In the genomic region with DNA sequence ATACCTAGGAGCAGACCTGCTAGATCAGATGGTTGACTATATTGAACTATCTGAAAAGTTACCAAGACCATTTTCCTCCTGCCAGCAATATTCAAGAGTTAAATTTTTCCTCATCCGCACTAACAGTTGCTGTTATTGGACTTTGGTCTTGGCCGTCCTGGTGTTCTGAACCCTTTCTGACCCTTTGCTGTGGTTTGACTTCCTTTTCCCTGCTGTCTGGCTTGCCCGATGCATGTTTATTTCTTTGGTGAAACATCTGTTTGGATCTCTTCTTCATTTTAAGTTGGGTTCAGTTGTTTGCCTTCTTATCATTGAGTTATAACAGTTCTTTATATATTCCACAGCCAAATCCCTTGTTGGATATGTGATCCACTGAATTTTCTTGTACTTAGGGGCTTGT, we compare ENCODE assay signal across 25 mouse cellular contexts. TPM values are rescaled to one million over a fixed set of nuclear protein-coding genes. Genes with fewer than 3 reads are reported as not detected.
DNase-seq lines count a peak whose midpoint lies in the region; ATAC-seq and TF ChIP-seq lines count a peak whose summit lies in the region.
"Had no signal": no experiment of that assay in that cellular context is flagged by ENCODE, and none has a peak within 500 bp of the region (broad histone marks: within the 10 kb centered on the region; RNA-seq: fewer than 3 reads in every experiment).

No protein-coding gene starts in this region.

- TF ChIP-seq CTCF in heart, adult 2 months (IDR thresholded peaks at IDR 0.05) = no peak
- TF ChIP-seq CTCF in left cerebral cortex, adult 2 months (IDR thresholded peaks at IDR 0.05) = no peak

- H3K27me3 ChIP-seq in heart, adult 2 months (ENCODE audit: control insufficient read depth, insufficient read depth, low read length) = no peaks in the 10 kb centered on the region
- no peaks in the 10 kb centered on the region for H3K27me3 ChIP-seq in liver, embryonic 16.5 days (ENCODE audit: control insufficient read depth, insufficient read depth, low read depth, low read length)
- H3K27me3 ChIP-seq: embryonic facial prominence, embryonic 15.5 days; heart, embryonic 13.5 days; hindbrain, embryonic 13.5 days; liver, embryonic 13.5 days; midbrain, embryonic 15.5 days; neural tube, embryonic 12.5 days had no signal

- H3K9me3 ChIP-seq in liver, embryonic 16.5 days (replicated peaks; ENCODE audit: control insufficient read depth, low read length) = no peaks in the 10 kb centered on the region
- H3K9me3 ChIP-seq: embryonic facial prominence, embryonic 15.5 days; heart, embryonic 13.5 days; hindbrain, embryonic 13.5 days; limb, embryonic 10.5 days; liver, embryonic 13.5 days; midbrain, embryonic 15.5 days; neural tube, embryonic 12.5 days had no signal

- H3K4me2 ChIP-seq in liver, embryonic 16.5 days (ENCODE audit: low read depth, low read length) = no peak overlapping the region
- H3K4me2 ChIP-seq: embryonic facial prominence, embryonic 15.5 days; heart, embryonic 13.5 days; hindbrain, embryonic 13.5 days; liver, embryonic 13.5 days; midbrain, embryonic 15.5 days; neural tube, embryonic 12.5 days had no signal

- ATAC-seq in liver, embryonic 16.5 days (ENCODE audit: low read depth) = peak; percentile 50; the same call in 1 of the 2 replicates
- ATAC-seq: CD4-positive, CD25-positive, alpha-beta regulatory T cell, adult 4 months; forebrain, embryonic 14.5 days; midbrain, embryonic 15.5 days had no signal

- peaks cover 2% of the 10 kb centered on the region for H3K36me3 ChIP-seq in heart, adult 2 months (ENCODE audit: control insufficient read depth, insufficient read depth, low read length)
- peaks cover 14% of the 10 kb centered on the region for H3K36me3 ChIP-seq in liver, embryonic 16.5 days (ENCODE audit: control insufficient read depth, insufficient read depth)

- no peak overlapping the region for H3K4me3 ChIP-seq in heart, adult 2 months
- no peak overlapping the region for H3K4me3 ChIP-seq in liver, embryonic 16.5 days (ENCODE audit: low read depth, low read length)
- no peak overlapping the region for H3K4me3 ChIP-seq in left cerebral cortex, adult 2 months
- H3K4me3 ChIP-seq: embryonic facial prominence, embryonic 15.5 days; gastrocnemius, adult 2 months; heart, embryonic 13.5 days; hindbrain, embryonic 13.5 days; limb, embryonic 10.5 days; liver, embryonic 13.5 days; midbrain, embryonic 15.5 days; neural tube, embryonic 12.5 days had no signal

- peaks cover 1% of the 10 kb centered on the region; the same call in 1 of the 2 replicates for H3K4me1 ChIP-seq in heart, adult 2 months (ENCODE audit: control insufficient read depth, insufficient read depth, low read length)
- H3K4me1 ChIP-seq in liver, embryonic 16.5 days (ENCODE audit: control insufficient read depth, low read depth, low read length) = peaks cover 3% of the 10 kb centered on the region
- H3K4me1 ChIP-seq: embryonic facial prominence, embryonic 15.5 days; hindbrain, embryonic 13.5 days; limb, embryonic 10.5 days; midbrain, embryonic 15.5 days; neural tube, embryonic 12.5 days had no signal

- intact Hi-C loops in heart, adult 2 months (cut with DNase I) = no loop called here
- intact Hi-C loops in left cerebral cortex, adult 2 months (cut with DNase I) = no loop called here

- no peak for TF ChIP-seq EP300 in heart, adult 2 months (IDR thresholded peaks at IDR 0.05; ENCODE audit: insufficient read depth, low read depth, low read length)

- no peaks in the 10 kb centered on the region for H3K79me2 ChIP-seq in heart, adult 2 months (replicated peaks; ENCODE audit: control insufficient read depth, insufficient read depth, low read length)

- no peak overlapping the region for H3K9ac ChIP-seq in heart, adult 2 months (ENCODE audit: low read depth, low read length)
- no peak overlapping the region for H3K9ac ChIP-seq in liver, embryonic 16.5 days (ENCODE audit: low read depth, low read length)
- H3K9ac ChIP-seq: embryonic facial prominence, embryonic 15.5 days; heart, embryonic 13.5 days; hindbrain, embryonic 13.5 days; liver, embryonic 13.5 days; midbrain, embryonic 15.5 days; neural tube, embryonic 12.5 days had no signal

- DNase-seq in heart, adult 9 months (ENCODE audit: low spot score in 2 of 2) = peak; percentile 20 to 51
- DNase-seq in heart, adult 2 months = no peak
- no peak for DNase-seq in liver
- DNase-seq in kidney, adult 9 months = peak; percentile 85
- DNase-seq in kidney, postnatal 25 days = peak; percentile 61 to 74
- no peak for DNase-seq in ovary, postnatal 14 days (ENCODE audit: low spot score)
- DNase-seq in left cerebral cortex, adult 2 months (ENCODE audit: extremely low spot score in 1 of 2, low spot score in 2 of 2) = no peak
- DNase-seq: adrenal gland, postnatal 25 days; cerebellum, adult 8-10 months; gastrocnemius, adult 2 months; heart, postnatal 36 days; liver, embryonic 13.5 days; right cerebral cortex, postnatal 4 days; thymus, adult 18-20 months; thymus, postnatal 36 days had no signal

- no peak overlapping the region; the same call in 1 of the 2 replicates for H3K27ac ChIP-seq in heart, adult 2 months
- H3K27ac ChIP-seq in liver, embryonic 16.5 days (ENCODE audit: low read length) = peak overlapping the region; percentile 19; the same call in 1 of the 2 replicates
- no peak overlapping the region for H3K27ac ChIP-seq in left cerebral cortex, adult 2 months
- H3K27ac ChIP-seq: embryonic facial prominence, embryonic 15.5 days; heart, embryonic 13.5 days; hindbrain, embryonic 13.5 days; limb, embryonic 10.5 days; liver, embryonic 13.5 days; macrophage; midbrain, embryonic 15.5 days; neural tube, embryonic 12.5 days had no signal

- TF ChIP-seq POLR2A in heart, adult 2 months (IDR thresholded peaks at IDR 0.05; ENCODE audit: insufficient read depth, low read depth, low read length) = no peak

- 56% methylated on average over 3 of the region's 3 CpGs for WGBS in heart, adult 2 months
- 50% methylated on average over 3 of the region's 3 CpGs for WGBS in liver, embryonic 16.5 days (ENCODE audit: insufficient replicate concordance)

RNA-seq across cellular contexts. Expression of a gene that starts 33.7 kb away (rescaled TPM):
- total RNA-seq in heart, adult 2 months (2021) = 1 to 10 TPM; 8.8 to 9.9 TPM
- 9.2 and 14.1 TPM in 2 replicates for polyA plus RNA-seq in heart, adult 2 months (2012; rRNA removed)
- polyA plus RNA-seq in liver, embryonic 16.5 days (2015; fragmentation: Nextera tagmentation; extraction: Ambion mirVana) = 9.6 and 10.6 TPM in 2 replicates
- total RNA-seq in left cerebral cortex, adult 2 months (2021) = 10 to 100 TPM; 77.3 to 79.5 TPM

RNA-seq across cellular contexts. Expression of a gene that starts 33.9 kb away (rescaled TPM):
- total RNA-seq in heart, adult 2 months (2021) = 10 to 100 TPM; 18.9 to 21.8 TPM
- 9.4 and 16.8 TPM in 2 replicates for polyA plus RNA-seq in heart, adult 2 months (2012; rRNA removed)
- 0.91 and 0.96 TPM in 2 replicates for polyA plus RNA-seq in liver, embryonic 16.5 days (2015; fragmentation: Nextera tagmentation; extraction: Ambion mirVana)
- total RNA-seq in left cerebral cortex, adult 2 months (2021) = 1 to 10 TPM; 6.1 to 7.4 TPM

Comparison
In these comparisons a context has a peak if more than half of its experiments do, and no peak if none do; other contexts are left out.
1. DNase-seq: peak in heart, adult 9 months (2 of 2), kidney, adult 9 months (single experiment) and kidney, postnatal 25 days (2 of 2); none in heart, adult 2 months (0 of 2), liver (single experiment), ovary, postnatal 14 days (single experiment) and left cerebral cortex, adult 2 months (0 of 2).
2. RNA of a gene that starts 33.7 kb away (total RNA-seq): 77.3 to 79.5 TPM in left cerebral cortex, adult 2 months; 8.8 to 9.9 TPM in heart, adult 2 months; every median in the first group is over 4 times any median in the second.